Mouse (Mus musculus) bone marrow macrophage, adult 2 months (primary cell): Measurements from ENCODE around the gene Thbs2.

ENCODE experiments used
- CTCF ChIP-seq: IDR thresholded peaks from 2 replicates; pipeline ENCODE4 v1.5.1; 2012; ENCODE audit warnings: low read depth, mild to moderate bottlenecking, low read length, moderate library complexity
- POLR2A ChIP-seq: IDR thresholded peaks from 2 replicates; pipeline ENCODE4 v1.6.1; 2012; ENCODE audit warnings: mild to moderate bottlenecking, low read depth, low read length, borderline replicate concordance

DNA sequence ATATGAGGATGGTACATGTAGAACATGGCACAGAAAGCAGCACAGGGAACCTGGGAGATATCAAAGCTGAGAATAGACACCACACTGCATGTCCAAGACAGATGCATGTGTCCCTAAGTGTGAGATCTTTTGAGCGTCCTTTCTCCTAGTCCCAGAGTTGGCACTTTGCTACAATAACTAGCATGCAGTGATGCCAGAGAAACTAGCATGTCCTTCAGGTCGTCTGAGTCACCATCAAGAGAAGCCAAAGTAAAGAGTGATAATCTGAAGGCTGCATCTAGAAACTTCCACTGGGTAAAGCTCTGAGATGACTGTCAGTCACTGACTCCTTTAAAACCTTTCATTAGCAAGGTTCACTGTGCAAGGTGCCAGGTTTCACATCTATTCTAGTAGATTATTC is 7.9 kb upstream of the Thbs2 start:
- no peak for TF ChIP-seq CTCF
- TF ChIP-seq POLR2A, result no peak
